In genomic region chr6:92100679-92101360, GRCm38 (mm10) we compare ENCODE assay signal across 19 mouse cellular contexts. TPM values are rescaled to one million over a fixed set of nuclear protein-coding genes. Genes with fewer than 3 reads are reported as not detected.
A peak's percentile ranks its signal among the peaks of the same experiment; 100 is the strongest.
DNase-seq lines count a peak whose midpoint lies in the region; ATAC-seq and TF ChIP-seq lines count a peak whose summit lies in the region.
"Had no signal": no experiment of that assay in that cellular context is flagged by ENCODE, and none has a peak within 500 bp of the region (broad histone marks: within the 10 kb centered on the region; RNA-seq: fewer than 3 reads in every experiment).

No protein-coding gene starts in this region.

- peak; percentile 45 for TF ChIP-seq CTCF in liver, postnatal 0 days (IDR thresholded peaks at IDR 0.05; ENCODE audit: low read depth)

- no peaks in the 10 kb centered on the region for H3K36me3 ChIP-seq in liver, postnatal 0 days (replicated peaks; ENCODE audit: insufficient read depth, low read length)
- H3K36me3 ChIP-seq in limb, embryonic 10.5 days = no peaks in the 10 kb centered on the region
- H3K36me3 ChIP-seq: embryonic facial prominence, embryonic 12.5 days; neural tube, embryonic 12.5 days had no signal

- no peak for DNase-seq in liver, postnatal 0 days
- DNase-seq in liver (no peak), ES-CJ7 (ENCODE audit: low read depth, low spot score) (peak; percentile 53), ZHBTc4 (ENCODE audit: low read depth, low spot score) (peak; percentile 40)
- no peak for DNase-seq in ovary, postnatal 10 days (ENCODE audit: low spot score)
- no peak for DNase-seq in limb, embryonic 10.5 days (ENCODE audit: low spot score)
- DNase-seq in gastrocnemius, postnatal 25 days = no peak
- DNase-seq: adrenal gland, adult 8-10 months; cerebellum, postnatal 14 days; heart, postnatal 14 days; left cerebral cortex, postnatal 4 days; midbrain, embryonic 14.5 days; retina, postnatal 1 day; thymus, postnatal 4 days had no signal

- WGBS in liver, postnatal 0 days (ENCODE audit: insufficient replicate concordance) = 71% methylated on average over 2 of the region's 2 CpGs
- 65% methylated on average over 2 of the region's 2 CpGs for WGBS in limb, embryonic 10.5 days

- no peak overlapping the region for H3K4me3 ChIP-seq in liver, postnatal 0 days (ENCODE audit: low read depth, low read length)
- H3K4me3 ChIP-seq in limb, embryonic 10.5 days = no peak overlapping the region
- H3K4me3 ChIP-seq: embryonic facial prominence, embryonic 12.5 days; kidney, embryonic 15.5 days; lung, embryonic 15.5 days; neural tube, embryonic 12.5 days had no signal

- H3K27me3 ChIP-seq in liver, postnatal 0 days (ENCODE audit: insufficient read depth, low read length) = no peaks in the 10 kb centered on the region
- H3K27me3 ChIP-seq in limb, embryonic 10.5 days (ENCODE audit: low read depth, poor library complexity, severe bottlenecking) = no peaks in the 10 kb centered on the region
- H3K27me3 ChIP-seq: embryonic facial prominence, embryonic 12.5 days; kidney, embryonic 15.5 days; lung, embryonic 15.5 days; neural tube, embryonic 12.5 days had no signal

- no peak overlapping the region for H3K27ac ChIP-seq in liver, postnatal 0 days (ENCODE audit: low read depth)
- no peak overlapping the region for H3K27ac ChIP-seq in limb, embryonic 10.5 days
- H3K27ac ChIP-seq: embryonic facial prominence, embryonic 12.5 days; lung, embryonic 15.5 days; neural tube, embryonic 12.5 days had no signal

- H3K4me2 ChIP-seq in liver, postnatal 0 days (ENCODE audit: low read depth, low read length) = no peak overlapping the region
- H3K4me2 ChIP-seq: embryonic facial prominence, embryonic 12.5 days; kidney, embryonic 15.5 days; lung, embryonic 15.5 days; neural tube, embryonic 12.5 days had no signal

- peaks cover 13% of the 10 kb centered on the region for H3K4me1 ChIP-seq in liver, postnatal 0 days (ENCODE audit: insufficient read depth)
- H3K4me1 ChIP-seq in limb, embryonic 10.5 days = no peaks in the 10 kb centered on the region

- no peak for ATAC-seq in liver, postnatal 0 days
- peak; percentile 48; the same call in 1 of the 2 replicates for ATAC-seq in megakaryocyte-erythroid progenitor cell, adult 5-6 weeks (replicated peaks; ENCODE audit: low FRiP score, low TSS enrichment, poor library complexity, severe bottlenecking)

- H3K9me3 ChIP-seq in liver, postnatal 0 days (ENCODE audit: low read length) = no peaks in the 10 kb centered on the region
- no peaks in the 10 kb centered on the region for H3K9me3 ChIP-seq in limb, embryonic 10.5 days (replicated peaks)
- H3K9me3 ChIP-seq: embryonic facial prominence, embryonic 12.5 days; kidney, embryonic 15.5 days; lung, embryonic 15.5 days; neural tube, embryonic 12.5 days had no signal

- no peak for TF ChIP-seq EP300 in liver, postnatal 0 days (IDR thresholded peaks at IDR 0.05; ENCODE audit: low read depth)

- H3K9ac ChIP-seq in liver, postnatal 0 days (replicated peaks) = no peak overlapping the region
- H3K9ac ChIP-seq: embryonic facial prominence, embryonic 12.5 days; kidney, embryonic 15.5 days; lung, embryonic 15.5 days; neural tube, embryonic 12.5 days had no signal

RNA-seq across cellular contexts. Expression of gene Nr2c2, which starts 9.6 kb away (rescaled TPM):
- polyA plus RNA-seq in liver, postnatal 0 days (2015; fragmentation: Nextera tagmentation; extraction: Ambion mirVana) = 4.3 and 4.9 TPM in 2 replicates
- 38.0 and 52.8 TPM in 2 replicates for total RNA-seq in megakaryocyte-erythroid progenitor cell, adult 5-6 weeks (2014; fragmentation: Nextera tagmentation)
- 36.6 and 47.4 TPM in 2 replicates for total RNA-seq in megakaryocyte-erythroid progenitor cell, adult 5-6 weeks (2017)
- polyA plus RNA-seq in limb, embryonic 10.5 days (2016; fragmentation: Nextera tagmentation; extraction: Ambion mirVana) = 19.2 and 20.3 TPM in 2 replicates
- total RNA-seq in gastrocnemius, postnatal 25 days (2021) = 10 to 100 TPM; 18.0 to 19.6 TPM

Comparison
In these comparisons a context has a peak if more than half of its experiments do, and no peak if none do; other contexts are left out.
1. DNase-seq: peak in ES-CJ7 (single experiment) and ZHBTc4 (single experiment); none in liver, postnatal 0 days (single experiment), liver (single experiment), ovary, postnatal 10 days (single experiment), limb, embryonic 10.5 days (single experiment) and gastrocnemius, postnatal 25 days (single experiment).